Mouse (Mus musculus) myocyte (in vitro differentiated cells): ENCODE measurements around the gene Tox4. TPM values are rescaled to one million over a fixed set of nuclear protein-coding genes. Genes with fewer than 3 reads are reported as not detected.

ENCODE experiments used
- H3K27me3 ChIP-seq: one replicate; pipeline ENCODE4 v1.6.1; 2011; ENCODE audit not compliant: control insufficient read depth, insufficient read depth, insufficient read length
- H3K36me3 ChIP-seq: one replicate; pipeline ENCODE4 v1.6.1; 2011; ENCODE audit not compliant: control insufficient read depth, insufficient read depth
- H3K4me2 ChIP-seq: one replicate; pipeline ENCODE4 v1.6.1; 2011; ENCODE audit warnings: low read depth, control low read depth
- H3K4me3 ChIP-seq: one replicate; pipeline ENCODE4 v1.5.1; 2011; ENCODE audit warnings: mild to moderate bottlenecking, control low read depth, moderate library complexity
- H3K79me2 ChIP-seq: one replicate; pipeline ENCODE4 v1.6.1; 2011; ENCODE audit not compliant: control insufficient read depth, insufficient read depth
- H3ac ChIP-seq: one replicate; pipeline ENCODE4 v1.6.1; 2011; ENCODE audit not compliant: control insufficient read depth, insufficient read length
- CEBPB ChIP-seq: IDR thresholded peaks from 2 replicates; pipeline ENCODE4 v1.6.1; 2011; ENCODE audit warnings: mild to moderate bottlenecking, moderate library complexity; ENCODE audit not compliant: poor library complexity, insufficient read depth, severe bottlenecking
- E2F4 ChIP-seq: IDR thresholded peaks from one replicate; pipeline ENCODE4 v1.6.1; 2011; ENCODE audit warnings: mild to moderate bottlenecking, control low read depth, moderate library complexity; ENCODE audit not compliant: insufficient read depth
- MAX ChIP-seq: IDR thresholded peaks from one replicate; pipeline ENCODE4 v1.6.1; 2011; ENCODE audit warnings: low read depth, mild to moderate bottlenecking, control low read depth
- MYOD1 ChIP-seq, 3 experiments: IDR thresholded peaks; one replicate each; pipeline ENCODE4 v1.6.1; 2011; ENCODE audit warnings: control low read depth in 2 of 3, low read depth in 2 of 3, mild to moderate bottlenecking in 2 of 3, moderate library complexity in 1 of 3; ENCODE audit not compliant: insufficient read length in 2 of 3, control insufficient read depth in 1 of 3
- MYOG ChIP-seq, 3 experiments: IDR thresholded peaks; one replicate each; pipeline ENCODE4 v1.6.1; 2011; ENCODE audit warnings: control low read depth in 2 of 3, low read depth in 2 of 3, mild to moderate bottlenecking in 2 of 3; ENCODE audit not compliant: insufficient read length in 2 of 3, control insufficient read depth in 1 of 3, insufficient read depth in 1 of 3
- POLR2A ChIP-seq: IDR thresholded peaks from one replicate; pipeline ENCODE4 v1.6.1; 2011; ENCODE audit warnings: low read depth, mild to moderate bottlenecking, control low read depth, moderate library complexity; ENCODE audit not compliant: insufficient read length
- POLR2AphosphoS2 ChIP-seq: IDR thresholded peaks from one replicate; pipeline ENCODE4 v1.6.1; 2011; ENCODE audit warnings: low read depth, control low read depth; ENCODE audit not compliant: insufficient read length
- REST ChIP-seq: IDR thresholded peaks from one replicate; pipeline ENCODE4 v1.6.1; 2011; ENCODE audit warnings: mild to moderate bottlenecking, control low read depth, moderate library complexity; ENCODE audit not compliant: insufficient read depth, insufficient read length
- SRF ChIP-seq: IDR thresholded peaks from one replicate; pipeline ENCODE4 v1.6.1; 2011; ENCODE audit warnings: low read depth; ENCODE audit not compliant: control insufficient read depth, insufficient read length
- TCF12 ChIP-seq: IDR thresholded peaks from one replicate; pipeline ENCODE4 v1.6.1; 2011; ENCODE audit warnings: mild to moderate bottlenecking, control low read depth; ENCODE audit not compliant: poor library complexity, insufficient read depth, severe bottlenecking
- TCF3 ChIP-seq: IDR thresholded peaks from one replicate; pipeline ENCODE4 v1.6.1; 2011; ENCODE audit warnings: low read depth, control low read depth; ENCODE audit not compliant: insufficient read length
- USF1 ChIP-seq: IDR thresholded peaks from one replicate; pipeline ENCODE4 v1.6.1; 2011; ENCODE audit warnings: low read depth, mild to moderate bottlenecking, control low read depth, moderate library complexity
- polyA plus RNA-seq: library from polyadenylated mRNA; unstranded; fragments of >200 nt; fragmentation: generic; extraction: Trizol; gene quantifications from one replicate; pipeline ENCODE4 v1.2.1, GENCODE M21; 2012; ENCODE audit warnings: missing spikeins

Gene Tox4
- polyA plus RNA-seq, 1 experiment, result 26.8 TPM

GRCm38 (mm10) chr14:52332171-52332570 lies 53.2 kb downstream of the Tox4 start:
- H3K27me3 ChIP-seq, result peaks cover 37% of the 10 kb centered on the region
- no peaks in the 10 kb centered on the region for H3K79me2 ChIP-seq
- no peak overlapping the region for H3K4me2 ChIP-seq

GRCm38 (mm10) chr14:52338751-52339511 lies 60.0 kb downstream of the Tox4 start:
- Histone ChIP-seq H3K27me3 (peaks cover 10% of the 10 kb centered on the region), H3K79me2 (no peaks in the 10 kb centered on the region), H3K4me2 (peak overlapping the region; percentile 43), H3K4me3 (no peak overlapping the region), H3K36me3 (no peaks in the 10 kb centered on the region), H3ac (no peak overlapping the region)
- TF ChIP-seq CEBPB, result no peak
- TF ChIP-seq POLR2AphosphoS2, result no peak
- no peak for TF ChIP-seq E2F4
- no peak for TF ChIP-seq REST
- no peak for TF ChIP-seq MYOD1 (IDR thresholded peaks at IDR 0.05; ENCODE audit: control insufficient read depth in 1 of 3, insufficient read length in 2 of 3, low read depth in 2 of 3)
- TF ChIP-seq SRF, result no peak
- no peak for TF ChIP-seq MAX
- TF ChIP-seq MYOG (IDR thresholded peaks at IDR 0.05; ENCODE audit: control insufficient read depth in 1 of 3, insufficient read depth in 1 of 3, insufficient read length in 2 of 3, low read depth in 2 of 3), result no peak
- no peak for TF ChIP-seq TCF3
- TF ChIP-seq USF1, result no peak
- no peak for TF ChIP-seq POLR2A
- TF ChIP-seq TCF12, result no peak

More at GRCm38 (mm10) chr14:52332171-52332570, 53.2 kb downstream of the Tox4 start:
- no peak for TF ChIP-seq TCF12
- TF ChIP-seq POLR2A, result no peak
- TF ChIP-seq MYOD1 (IDR thresholded peaks at IDR 0.05; ENCODE audit: control insufficient read depth in 1 of 3, insufficient read length in 2 of 3, low read depth in 2 of 3), result no peak
- TF ChIP-seq TCF3, result no peak
- no peak for TF ChIP-seq CEBPB
- no peak for TF ChIP-seq E2F4
- no peak for TF ChIP-seq POLR2AphosphoS2
- no peak for TF ChIP-seq USF1
- no peak for TF ChIP-seq MYOG (IDR thresholded peaks at IDR 0.05; ENCODE audit: control insufficient read depth in 1 of 3, insufficient read depth in 1 of 3, insufficient read length in 2 of 3, low read depth in 2 of 3)
- no peaks in the 10 kb centered on the region for H3K36me3 ChIP-seq
- no peak overlapping the region for H3K4me3 ChIP-seq
- H3ac ChIP-seq, result no peak overlapping the region

DNA sequence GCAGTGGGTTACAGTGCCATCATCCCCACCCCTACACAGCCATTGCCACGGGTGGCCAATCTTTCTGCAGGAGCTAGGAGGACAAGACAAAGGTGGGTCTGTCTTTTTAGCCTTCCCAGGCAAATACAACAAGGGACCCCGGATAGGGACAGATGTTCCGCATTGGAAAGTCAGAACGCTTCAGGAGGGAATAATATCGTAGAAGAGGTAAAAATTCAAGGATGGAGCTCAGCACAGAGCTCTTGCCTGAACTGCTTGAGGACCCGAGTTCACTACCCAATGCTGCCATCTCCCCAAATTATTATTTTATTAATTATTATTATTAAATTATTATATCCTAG lies 60.5 kb downstream of the Tox4 start:
- Histone ChIP-seq H3K79me2 (no peaks in the 10 kb centered on the region), H3K36me3 (no peaks in the 10 kb centered on the region), H3K27me3 (peaks cover 6% of the 10 kb centered on the region), H3K4me3 (no peak overlapping the region), H3ac (no peak overlapping the region), H3K4me2 (no peak overlapping the region)
- no peak for TF ChIP-seq USF1
- TF ChIP-seq SRF, result no peak
- TF ChIP-seq REST, result no peak
- no peak for TF ChIP-seq E2F4
- TF ChIP-seq MYOD1 (IDR thresholded peaks at IDR 0.05; ENCODE audit: control insufficient read depth in 1 of 3, insufficient read length in 2 of 3, low read depth in 2 of 3), result no peak
- TF ChIP-seq POLR2AphosphoS2, result no peak
- no peak for TF ChIP-seq MYOG (IDR thresholded peaks at IDR 0.05; ENCODE audit: control insufficient read depth in 1 of 3, insufficient read depth in 1 of 3, insufficient read length in 2 of 3, low read depth in 2 of 3)
- no peak for TF ChIP-seq MAX
- no peak for TF ChIP-seq POLR2A

Other genes starting within 250 kb of the Tox4 start
- not detected for gene Olfr221, start 236.7 kb upstream of the Tox4 start, polyA plus RNA-seq
- 147 TPM for gene Hnrnpc, start 175.1 kb upstream of the Tox4 start, polyA plus RNA-seq
- gene Rpgrip1, start 168.4 kb upstream of the Tox4 start, polyA plus RNA-seq, result 0.47 TPM
- 11.7 TPM for gene Supt16, start 81.7 kb upstream of the Tox4 start, polyA plus RNA-seq
- 19.6 TPM for gene Chd8, start 21.4 kb upstream of the Tox4 start, polyA plus RNA-seq
- gene Rab2b, start 399 bp downstream of the Tox4 start, polyA plus RNA-seq, result 4.9 TPM
- gene Mettl3, start 26.0 kb downstream of the Tox4 start, polyA plus RNA-seq, result 30.5 TPM
- gene Sall2, start 49.6 kb downstream of the Tox4 start, polyA plus RNA-seq, result 3.5 TPM
- gene Olfr1513, start 77.3 kb downstream of the Tox4 start, polyA plus RNA-seq, result not detected
- gene Olfr1512, start 100.0 kb downstream of the Tox4 start, polyA plus RNA-seq, result not detected
- gene Olfr1511, start 118.2 kb downstream of the Tox4 start, polyA plus RNA-seq, result not detected
- not detected for gene Olfr1510, start 135.2 kb downstream of the Tox4 start, polyA plus RNA-seq
- gene Olfr1509, start 163.8 kb downstream of the Tox4 start, polyA plus RNA-seq, result not detected
- not detected for gene Olfr1508, start 188.3 kb downstream of the Tox4 start, polyA plus RNA-seq
- not detected for gene Olfr1507, start 216.6 kb downstream of the Tox4 start, polyA plus RNA-seq